Mouse (Mus musculus) retina, embryonic 14.5 days (tissue): ENCODE results near the gene Rasl2-9.
"Not testable (repeated sequence)": the region's sequence is repeated elsewhere in the genome, so short reads cannot be mapped to it uniquely, and the experiment has no call there.

ENCODE experiments used
- DNase-seq: peaks from one replicate; pipeline ENCODE4 v3.0.0-alpha.2; 2015; ENCODE audit warnings: low spot score

The Rasl2-9 gene

GRCm38 (mm10) chr7:5125549-5126406 is at the start of gene Rasl2-9:
TSS of gene Rasl2-9 (minus strand) at chr7:5125950.
- peak; percentile 77 for DNase-seq

- not testable (repeated sequence) for DNase-seq
Observed at GRCm38 (mm10) chr7:5149570-5149969, 23.8 kb upstream of the Rasl2-9 start, which contains the start of gene Vmn1r55. TSS of gene Vmn1r55 (minus strand) at chr7:5149670.

GRCm38 (mm10) chr7:5125078-5125477 is 672 bp downstream of the Rasl2-9 start:
- no peak for DNase-seq

GRCm38 (mm10) chr7:5116850-5117249 is 8.9 kb downstream of the Rasl2-9 start, which contains the start of gene Rfpl4:
TSS of gene Rfpl4 (minus strand) at chr7:5116950.
- DNase-seq = no peak

GRCm38 (mm10) chr7:5112701-5113100 is 13.0 kb downstream of the Rasl2-9 start:
- DNase-seq = no peak

GRCm38 (mm10) chr7:5109301-5109700 is 16.4 kb downstream of the Rasl2-9 start:
- no peak for DNase-seq

GRCm38 (mm10) chr7:5108272-5108671 is 17.5 kb downstream of the Rasl2-9 start:
- no peak for DNase-seq

- DNase-seq = no peak
Observed at GRCm38 (mm10) chr7:5102564-5102963, 23.2 kb downstream of the Rasl2-9 start.

GRCm38 (mm10) chr7:5101066-5101663 is 24.6 kb downstream of the Rasl2-9 start:
- DNase-seq = no peak

GRCm38 (mm10) chr7:5099796-5100195 is 26.0 kb downstream of the Rasl2-9 start:
- no peak for DNase-seq

- DNase-seq = no peak
Observed at GRCm38 (mm10) chr7:5098769-5099168, 27.0 kb downstream of the Rasl2-9 start.

GRCm38 (mm10) chr7:5092831-5093510 is 32.8 kb downstream of the Rasl2-9 start:
- DNase-seq = no peak

GRCm38 (mm10) chr7:5092381-5092780 is 33.4 kb downstream of the Rasl2-9 start:
- no peak for DNase-seq

- DNase-seq = no peak
Observed at GRCm38 (mm10) chr7:5091008-5091728, 34.6 kb downstream of the Rasl2-9 start.

- DNase-seq = no peak
Observed at GRCm38 (mm10) chr7:5089853-5090252, 35.9 kb downstream of the Rasl2-9 start.

- DNase-seq = no peak
Observed at GRCm38 (mm10) chr7:5087886-5088285, 37.9 kb downstream of the Rasl2-9 start.

- DNase-seq = no peak
Observed at GRCm38 (mm10) chr7:5086921-5087440, 38.8 kb downstream of the Rasl2-9 start.

GRCm38 (mm10) chr7:5085512-5085911 is 40.2 kb downstream of the Rasl2-9 start:
- no peak for DNase-seq

GRCm38 (mm10) chr7:5083325-5084105 is 42.2 kb downstream of the Rasl2-9 start:
- no peak for DNase-seq

GRCm38 (mm10) chr7:5081939-5082338 is 43.8 kb downstream of the Rasl2-9 start:
- DNase-seq = no peak

GRCm38 (mm10) chr7:5081241-5081640 is 44.5 kb downstream of the Rasl2-9 start:
- no peak for DNase-seq
